8 mouse cellular contexts compared by ENCODE assay signal in genomic region chr12:102128081-102128790, GRCm38 (mm10). TPM values are rescaled to one million over a fixed set of nuclear protein-coding genes. Genes with fewer than 3 reads are reported as not detected.
DNase-seq lines count a peak whose midpoint lies in the region; ATAC-seq and TF ChIP-seq lines count a peak whose summit lies in the region.

Slc24a4 (plus strand) TSS chr12:102128733.

- ATAC-seq in hindbrain, embryonic 15.5 days (ENCODE audit: low FRiP score, low read depth): peak; percentile 32; the same call in 1 of the 2 replicates
- ATAC-seq in limb, embryonic 14.5 days (ENCODE audit: low FRiP score, low read depth): peak; percentile 48

- no peak within 1 kb of the TSS for H3K27ac ChIP-seq in CH12.LX (ENCODE audit: insufficient read depth, low read depth)
- no peak within 1 kb of the TSS for H3K27ac ChIP-seq in embryonic fibroblast, embryonic 13.5 days (ENCODE audit: insufficient read depth, low read length)
- 0 out of 2 replicates have a peak within 1 kb of the TSS, but pooled peaks have one; percentile 10 for H3K27ac ChIP-seq in hindbrain, embryonic 15.5 days (replicated peaks)
- H3K27ac ChIP-seq in limb, embryonic 14.5 days (replicated peaks; ENCODE audit: low read depth, low read length): no peak within 1 kb of the TSS

- H3K4me3 ChIP-seq in CH12.LX (replicated peaks in 1 of 3; ENCODE audit: low read depth in 2 of 3, low read length in 2 of 3, poor library complexity in 1 of 3): peak within 1 kb of the TSS in 1 of 3 experiments; percentile 23
- H3K4me3 ChIP-seq in embryonic fibroblast, embryonic 13.5 days (ENCODE audit: insufficient read depth, low read length): peak within 1 kb of the TSS; percentile 15
- H3K4me3 ChIP-seq in hindbrain, embryonic 15.5 days: peak within 1 kb of the TSS; percentile 64
- H3K4me3 ChIP-seq in limb, embryonic 14.5 days (replicated peaks; ENCODE audit: low read length): peak within 1 kb of the TSS; percentile 55

- no peak for TF ChIP-seq CTCF in CH12.LX (conservative IDR thresholded peaks at IDR 0.05 in 1 of 2, IDR thresholded peaks at IDR 0.05 in 1 of 2; ENCODE audit: low read depth in 2 of 2, low read length in 2 of 2)
- no peak for TF ChIP-seq CTCF in embryonic fibroblast, embryonic 13.5 days (IDR thresholded peaks at IDR 0.05; ENCODE audit: borderline replicate concordance, insufficient read depth, low read length)

- H3K4me2 ChIP-seq in CH12.LX (ENCODE audit: insufficient read depth, low read depth, poor library complexity, severe bottlenecking): peak within 1 kb of the TSS; percentile 14; the same call in 1 of the 2 replicates
- peak within 1 kb of the TSS; percentile 100 for H3K4me2 ChIP-seq in hindbrain, embryonic 15.5 days
- peak within 1 kb of the TSS; percentile 98 for H3K4me2 ChIP-seq in limb, embryonic 14.5 days (replicated peaks; ENCODE audit: low read depth, low read length, severe bottlenecking)

- peaks cover 3 to 19% of the 10 kb centered on the region in 2 experiments; a peak in 2 of 4 replicates for H3K4me1 ChIP-seq in CH12.LX (ENCODE audit: control insufficient read depth in 1 of 2, insufficient read depth in 2 of 2)
- H3K4me1 ChIP-seq in embryonic fibroblast, embryonic 13.5 days (ENCODE audit: control insufficient read depth, insufficient read depth, low read length): no peaks in the 10 kb centered on the region; the same call in 1 of the 2 replicates
- peaks cover 29% of the 10 kb centered on the region for H3K4me1 ChIP-seq in hindbrain, embryonic 15.5 days (replicated peaks)
- H3K4me1 ChIP-seq in limb, embryonic 14.5 days (ENCODE audit: control insufficient read depth, insufficient read depth, low read length): peaks cover 7% of the 10 kb centered on the region; the same call in 1 of the 2 replicates

- WGBS in hindbrain, embryonic 15.5 days: under 1% methylated on average over 31 of the region's 34 CpGs
- WGBS in limb, embryonic 14.5 days: 2% methylated on average over 23 of the region's 34 CpGs

- dilution Hi-C loops in CH12.LX (cut with MboI; ENCODE audit: extremely low pct_ligation_motif_present, extremely low pct_unique_long_range_greater_than_20kb, low sequenced_read_pairs): no loop called here

- no peak within 1 kb of the TSS for H3K9ac ChIP-seq in CH12.LX (ENCODE audit: insufficient read depth, low read depth)
- H3K9ac ChIP-seq in hindbrain, embryonic 15.5 days: peak within 1 kb of the TSS; percentile 50
- peak within 1 kb of the TSS; percentile 56 for H3K9ac ChIP-seq in limb, embryonic 14.5 days (ENCODE audit: low read depth, low read length, severe bottlenecking)

- no peaks in the 10 kb centered on the region for H3K36me3 ChIP-seq in CH12.LX (replicated peaks in 1 of 2; ENCODE audit: control insufficient read depth in 1 of 2, insufficient read depth in 1 of 2, low read length in 1 of 2)
- H3K36me3 ChIP-seq in hindbrain, embryonic 15.5 days: no peaks in the 10 kb centered on the region
- no peaks in the 10 kb centered on the region for H3K36me3 ChIP-seq in limb, embryonic 14.5 days (ENCODE audit: control insufficient read depth, insufficient read depth, low read length)

- no peak for TF ChIP-seq EP300 in CH12.LX (IDR thresholded peaks at IDR 0.05; ENCODE audit: low read length)

- DNase-seq in adrenal gland, postnatal 10 days: peak; percentile 30
- DNase-seq in adrenal gland, adult 8-10 months: no peak
- DNase-seq in CH12.LX (ENCODE audit: extremely low read depth): no peak
- DNase-seq in limb, embryonic 14.5 days (ENCODE audit: low spot score): no peak
- peak; percentile 44 for DNase-seq in neural tube, embryonic 10.5 days (ENCODE audit: extremely low spot score, low spot score)
- DNase-seq in urinary bladder, adult 18-20 months (ENCODE audit: low spot score in 2 of 2): no peak

- in situ Hi-C loops in CH12.LX (cut with MboI; ENCODE audit: low pct_ligation_motif_present, low pct_unique_long_range_greater_than_20kb, low sequenced_read_pairs): no loop called here

- H3K9me3 ChIP-seq in CH12.LX (replicated peaks; ENCODE audit: low read length): peaks cover 4% of the 10 kb centered on the region
- no peaks in the 10 kb centered on the region for H3K9me3 ChIP-seq in hindbrain, embryonic 15.5 days
- H3K9me3 ChIP-seq in limb, embryonic 14.5 days (ENCODE audit: control insufficient read depth, low read length): no peaks in the 10 kb centered on the region

- no peak for TF ChIP-seq RAD21 in CH12.LX (IDR thresholded peaks at IDR 0.05; ENCODE audit: low read depth, low read length)

- H3K79me2 ChIP-seq in CH12.LX (replicated peaks; ENCODE audit: control insufficient read depth, extremely low read depth, insufficient read depth, poor library complexity, severe bottlenecking): no peaks in the 10 kb centered on the region

- peaks cover 31% of the 10 kb centered on the region for H3K27me3 ChIP-seq in CH12.LX (replicated peaks)
- H3K27me3 ChIP-seq in hindbrain, embryonic 15.5 days: peaks cover 41% of the 10 kb centered on the region
- peaks cover 46% of the 10 kb centered on the region for H3K27me3 ChIP-seq in limb, embryonic 14.5 days (ENCODE audit: control insufficient read depth, insufficient read depth, low read length)

- TF ChIP-seq POLR2A in CH12.LX (IDR thresholded peaks at IDR 0.05; ENCODE audit: low read depth, low read length): no peak
- no peak for TF ChIP-seq POLR2A in embryonic fibroblast, embryonic 13.5 days (IDR thresholded peaks at IDR 0.05; ENCODE audit: low read depth, low read length)
- TF ChIP-seq POLR2A in limb, embryonic 14.5 days (IDR thresholded peaks at IDR 0.05; ENCODE audit: borderline replicate concordance, extremely low read depth, insufficient read depth, insufficient read length): no peak

TF ChIP-seq in CH12.LX, 34 proteins besides CTCF, POLR2A, EP300 and RAD21:
- TF ChIP-seq MAX (IDR thresholded peaks at IDR 0.05; ENCODE audit: low read length) (no peak), MYC (IDR thresholded peaks at IDR 0.05; ENCODE audit: low read depth, low read length) (no peak), NRF1 (IDR thresholded peaks at IDR 0.05; ENCODE audit: low read depth, low read length) (no peak), HCFC1 (IDR thresholded peaks at IDR 0.05; ENCODE audit: low read depth, low read length) (no peak), GABPA (IDR thresholded peaks at IDR 0.05; ENCODE audit: insufficient replicate concordance, low read depth, low read length) (no peak)

RNA-seq across cellular contexts. Expression of gene Slc24a4, which starts in this region (rescaled TPM):
- total RNA-seq in adrenal gland, postnatal 10 days (2021): under 1 TPM; 0.45 to 0.87 TPM
- 1 to 10 TPM in 2 of 4 experiments, under 1 TPM in 2; 0.86 to 1.7 (median 1.3) TPM for total RNA-seq in adrenal gland, adult 8-10 months (2022)
- 0.34 and 0.84 TPM in 2 replicates for total RNA-seq in CH12.LX (2012; rRNA removed)
- total RNA-seq in CH12.LX (2014; rRNA removed): 0.23 and 0.47 TPM in 2 replicates
- polyA plus RNA-seq in CH12.LX (2012; ENCODE audit: insufficient read length, low read depth): 0.42 and 0.69 TPM in 2 replicates
- not detected in 2 replicates for polyA plus RNA-seq in embryonic fibroblast, embryonic 13.5 days (2011; ENCODE audit: insufficient read length, low read depth, missing spikeins)
- 1.6 and 2.7 TPM in 2 replicates for polyA plus RNA-seq in hindbrain, embryonic 15.5 days (2015; fragmentation: Nextera tagmentation; extraction: Ambion mirVana)
- 1.7 and 2.3 TPM in 2 replicates for polyA plus RNA-seq in limb, embryonic 14.5 days (2012; rRNA removed)
- 0.77 and 1.1 TPM in 2 replicates for polyA plus RNA-seq in limb, embryonic 14.5 days (2014; fragmentation: Nextera tagmentation; extraction: Ambion mirVana)

Comparison
In these comparisons a context has a peak if more than half of its experiments do, and no peak if none do; other contexts are left out.
1. Peak in DNase-seq in adrenal gland, postnatal 10 days; RNA of the gene not detected or under 1 TPM.
2. H3K4me2 ChIP-seq: peak in every context shown above with its lines; median percentile 100 in hindbrain, embryonic 15.5 days; 98 in limb, embryonic 14.5 days; 14 in CH12.LX.